17 mouse cellular contexts compared by ENCODE assay signal in the genomic region with DNA sequence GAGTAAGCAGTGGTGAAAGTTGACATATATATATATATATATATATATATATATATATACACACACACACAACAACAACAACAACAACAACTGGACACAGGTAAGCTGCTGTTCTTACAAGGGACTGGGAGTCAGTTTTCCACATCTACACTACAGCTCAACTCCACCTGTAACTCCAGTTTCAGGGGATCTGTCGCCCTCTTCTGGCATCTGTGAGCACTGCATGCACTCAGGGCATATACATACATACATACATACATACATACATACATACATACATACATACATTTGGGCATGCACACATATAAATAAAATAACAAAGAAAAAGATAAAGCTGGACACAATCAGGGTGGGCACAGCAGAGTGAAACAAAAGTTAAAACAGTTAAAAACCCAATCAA.
DNase-seq lines count a peak whose midpoint lies in the region; ATAC-seq and TF ChIP-seq lines count a peak whose summit lies in the region.
"Had no signal": no experiment of that assay in that cellular context is flagged by ENCODE, and none has a peak within 500 bp of the region (broad histone marks: within the 10 kb centered on the region; RNA-seq: fewer than 3 reads in every experiment).

No protein-coding gene starts in this region.

- no peaks in the 10 kb centered on the region; a peak in 1 of 4 replicates for H3K4me1 ChIP-seq in liver, embryonic 14.5 days (replicated peaks; ENCODE audit: control insufficient read depth in 2 of 2, insufficient read depth in 2 of 2, low read length in 1 of 2)
- peaks cover 4% of the 10 kb centered on the region; the same call in 1 of the 2 replicates for H3K4me1 ChIP-seq in liver, embryonic 12.5 days

- TF ChIP-seq CTCF in gastrocnemius, adult 2 months (IDR thresholded peaks at IDR 0.05): peak; percentile 10; the same call in 1 of the 2 replicates
- peak; percentile 48 for TF ChIP-seq CTCF in liver, embryonic 14.5 days (IDR thresholded peaks at IDR 0.05; ENCODE audit: low read depth)

- H3K27me3 ChIP-seq in liver, embryonic 14.5 days (ENCODE audit: control insufficient read depth, insufficient read depth, low read length): no peaks in the 10 kb centered on the region; the same call in 1 of the 2 replicates
- peaks cover 27% of the 10 kb centered on the region for H3K27me3 ChIP-seq in liver, embryonic 12.5 days (replicated peaks)
- H3K27me3 ChIP-seq: embryonic facial prominence, embryonic 13.5 days; heart, embryonic 15.5 days; hindbrain, embryonic 12.5 days; neural tube, embryonic 12.5 days had no signal

- H3K4me3 ChIP-seq in gastrocnemius, adult 2 months: no peak overlapping the region
- no peak overlapping the region for H3K4me3 ChIP-seq in liver, embryonic 14.5 days (ENCODE audit: insufficient read depth in 1 of 2, low read depth in 2 of 2, low read length in 2 of 2)
- H3K4me3 ChIP-seq in liver, embryonic 12.5 days: no peak overlapping the region
- H3K4me3 ChIP-seq: embryonic facial prominence, embryonic 13.5 days; heart, embryonic 15.5 days; hindbrain, embryonic 12.5 days; limb, embryonic 10.5 days; neural tube, embryonic 12.5 days had no signal

- 46% methylated on average over 1 of the region's 1 CpGs for WGBS in liver, embryonic 14.5 days (ENCODE audit: insufficient replicate concordance)
- 52% methylated on average over 1 of the region's 1 CpGs for WGBS in liver, embryonic 12.5 days (ENCODE audit: insufficient replicate concordance)

- DNase-seq in gastrocnemius, adult 2 months: no peak
- DNase-seq in gastrocnemius, adult 18-20 months (ENCODE audit: low spot score): no peak
- no peak for DNase-seq in liver, embryonic 14.5 days (ENCODE audit: low read depth in 3 of 3, low spot score in 3 of 3)
- peak; percentile 64 for DNase-seq in ES-CJ7 (ENCODE audit: low read depth, low spot score)
- peak; percentile 22 for DNase-seq in induced T-regulatory cell, adult 2 months (ENCODE audit: low read depth)
- no peak for DNase-seq in gastrocnemius, adult 8-10 months (ENCODE audit: low spot score in 2 of 2)
- DNase-seq in lung, adult 18-20 months: no peak
- DNase-seq: cerebellum, adult 11 months; kidney, adult 8-10 months; lung, adult 2 months had no signal

- no peaks in the 10 kb centered on the region for H3K36me3 ChIP-seq in liver, embryonic 14.5 days (replicated peaks; ENCODE audit: control insufficient read depth, insufficient read depth, low read depth)
- H3K36me3 ChIP-seq in liver, embryonic 12.5 days: no peaks in the 10 kb centered on the region
- H3K36me3 ChIP-seq: heart, embryonic 15.5 days; hindbrain, embryonic 12.5 days; limb, embryonic 10.5 days; neural tube, embryonic 12.5 days had no signal

- TF ChIP-seq EP300 in liver, embryonic 14.5 days (IDR thresholded peaks at IDR 0.05; ENCODE audit: low read depth): no peak

- ATAC-seq in liver, embryonic 14.5 days (ENCODE audit: insufficient read depth): no peak
- no peak for ATAC-seq in liver, embryonic 12.5 days
- ATAC-seq: midbrain, embryonic 16.5 days had no signal

- H3K9ac ChIP-seq in liver, embryonic 14.5 days (replicated peaks): no peak overlapping the region
- no peak overlapping the region for H3K9ac ChIP-seq in liver, embryonic 12.5 days
- H3K9ac ChIP-seq: embryonic facial prominence, embryonic 13.5 days; heart, embryonic 15.5 days; hindbrain, embryonic 12.5 days; neural tube, embryonic 12.5 days had no signal

- H3K27ac ChIP-seq in gastrocnemius, adult 2 months: no peak overlapping the region
- no peak overlapping the region for H3K27ac ChIP-seq in liver, embryonic 14.5 days
- no peak overlapping the region for H3K27ac ChIP-seq in liver, embryonic 12.5 days
- H3K27ac ChIP-seq: embryonic facial prominence, embryonic 13.5 days; heart, embryonic 15.5 days; hindbrain, embryonic 12.5 days; limb, embryonic 10.5 days; neural tube, embryonic 12.5 days had no signal

- intact Hi-C loops in gastrocnemius, adult 2 months (cut with DNase I): no loop called here

- no peaks in the 10 kb centered on the region for H3K9me3 ChIP-seq in liver, embryonic 14.5 days (ENCODE audit: control insufficient read depth, low read length)
- 0 out of 2 replicates have a peak, but pooled peaks cover 3% of the 10 kb centered on the region for H3K9me3 ChIP-seq in liver, embryonic 12.5 days (replicated peaks)
- H3K9me3 ChIP-seq: heart, embryonic 15.5 days; limb, embryonic 10.5 days had no signal

- H3K4me2 ChIP-seq in liver, embryonic 14.5 days (ENCODE audit: low read depth): no peak overlapping the region
- H3K4me2 ChIP-seq in liver, embryonic 12.5 days: no peak overlapping the region
- H3K4me2 ChIP-seq: embryonic facial prominence, embryonic 13.5 days; heart, embryonic 15.5 days; hindbrain, embryonic 12.5 days; neural tube, embryonic 12.5 days had no signal

Comparison
In these comparisons a context has a peak if more than half of its experiments do, and no peak if none do; other contexts are left out.
1. DNase-seq: peak in ES-CJ7 (single experiment) and induced T-regulatory cell, adult 2 months (single experiment); none in gastrocnemius, adult 2 months (single experiment), gastrocnemius, adult 18-20 months (single experiment), liver, embryonic 14.5 days (0 of 3), gastrocnemius, adult 8-10 months (0 of 2) and lung, adult 18-20 months (0 of 2).